Comparison of ENCODE assay signal across 11 mouse cellular contexts in the genomic region with DNA sequence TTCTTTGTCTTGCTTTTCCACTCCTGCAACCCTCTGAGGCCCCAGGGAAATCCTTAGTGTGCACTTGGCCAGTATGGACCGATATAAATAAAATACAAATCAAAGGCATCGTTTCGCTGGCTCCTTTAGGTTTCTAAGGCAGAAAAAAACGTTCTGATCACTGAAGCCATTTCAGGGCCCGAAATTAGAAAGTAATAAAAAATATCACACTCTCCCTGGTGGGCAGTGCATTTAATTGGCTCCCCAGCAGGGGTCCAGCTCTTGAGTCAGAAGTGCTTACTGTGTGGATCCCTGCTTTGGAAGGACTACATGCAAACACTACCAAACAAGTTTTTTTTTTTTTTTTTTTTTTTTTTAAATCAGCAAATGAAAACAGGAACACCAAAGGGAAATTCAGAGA.
A peak's percentile ranks its signal among the peaks of the same experiment; 100 is the strongest.
DNase-seq lines count a peak whose midpoint lies in the region; ATAC-seq and TF ChIP-seq lines count a peak whose summit lies in the region.
"Had no signal": no experiment of that assay in that cellular context is flagged by ENCODE, and none has a peak within 500 bp of the region (broad histone marks: within the 10 kb centered on the region; RNA-seq: fewer than 3 reads in every experiment).

No protein-coding gene starts in this region.

- no peak overlapping the region for H3K27ac ChIP-seq in hindbrain, embryonic 11.5 days (ENCODE audit: low read depth, low read length)
- no peak overlapping the region for H3K27ac ChIP-seq in hindbrain, embryonic 14.5 days
- no peak overlapping the region for H3K27ac ChIP-seq in forebrain, embryonic 13.5 days
- H3K27ac ChIP-seq in midbrain, embryonic 11.5 days (ENCODE audit: low read depth, low read length): 0 out of 2 replicates have a peak overlapping the region, but pooled peaks have one; percentile 4
- H3K27ac ChIP-seq: heart, adult 2 months; left cerebral cortex, adult 2 months had no signal

- no peak for TF ChIP-seq POLR2A in brain, embryonic 14.5 days (IDR thresholded peaks at IDR 0.05; ENCODE audit: borderline replicate concordance, extremely low read depth, insufficient read depth, insufficient read length, poor library complexity, severe bottlenecking)

- no peaks in the 10 kb centered on the region for H3K9me3 ChIP-seq in hindbrain, embryonic 11.5 days (ENCODE audit: control insufficient read depth, low read length)
- H3K9me3 ChIP-seq in hindbrain, embryonic 14.5 days (ENCODE audit: control insufficient read depth, low read length): no peaks in the 10 kb centered on the region
- no peaks in the 10 kb centered on the region for H3K9me3 ChIP-seq in forebrain, embryonic 13.5 days (replicated peaks)
- H3K9me3 ChIP-seq in midbrain, embryonic 11.5 days (ENCODE audit: control insufficient read depth, low read length): no peaks in the 10 kb centered on the region

- 15% methylated on average over 5 of the region's 5 CpGs for WGBS in hindbrain, embryonic 11.5 days
- WGBS in hindbrain, embryonic 14.5 days: 10% methylated on average over 5 of the region's 5 CpGs
- 1% methylated on average over 5 of the region's 5 CpGs for WGBS in forebrain, embryonic 13.5 days
- WGBS in midbrain, embryonic 11.5 days: 7% methylated on average over 5 of the region's 5 CpGs

- no peak overlapping the region for H3K4me2 ChIP-seq in hindbrain, embryonic 11.5 days (replicated peaks; ENCODE audit: low read depth, low read length)
- no peak overlapping the region for H3K4me2 ChIP-seq in hindbrain, embryonic 14.5 days (replicated peaks)
- H3K4me2 ChIP-seq in forebrain, embryonic 13.5 days: peak overlapping the region; percentile 21
- peak overlapping the region; percentile 8; the same call in 1 of the 2 replicates for H3K4me2 ChIP-seq in midbrain, embryonic 11.5 days

- H3K9ac ChIP-seq in hindbrain, embryonic 11.5 days (ENCODE audit: low read depth, low read length): no peak overlapping the region
- H3K9ac ChIP-seq in hindbrain, embryonic 14.5 days: no peak overlapping the region
- H3K9ac ChIP-seq in forebrain, embryonic 13.5 days: no peak overlapping the region
- H3K9ac ChIP-seq in midbrain, embryonic 11.5 days (ENCODE audit: low read length): no peak overlapping the region
- H3K9ac ChIP-seq: lung, embryonic 14.5 days had no signal

- ATAC-seq in hindbrain, embryonic 11.5 days (ENCODE audit: low FRiP score): no peak
- ATAC-seq in hindbrain, embryonic 14.5 days (ENCODE audit: low FRiP score): no peak
- ATAC-seq in forebrain, embryonic 13.5 days: no peak
- ATAC-seq in midbrain, embryonic 11.5 days (ENCODE audit: low FRiP score): peak; percentile 66

- H3K36me3 ChIP-seq in hindbrain, embryonic 11.5 days (ENCODE audit: control insufficient read depth, insufficient read depth, low read length): no peaks in the 10 kb centered on the region
- no peaks in the 10 kb centered on the region for H3K36me3 ChIP-seq in hindbrain, embryonic 14.5 days (replicated peaks; ENCODE audit: control insufficient read depth, insufficient read depth)
- no peaks in the 10 kb centered on the region for H3K36me3 ChIP-seq in forebrain, embryonic 13.5 days (ENCODE audit: poor library complexity, severe bottlenecking)
- H3K36me3 ChIP-seq in midbrain, embryonic 11.5 days (ENCODE audit: control insufficient read depth, insufficient read depth, low read length): no peaks in the 10 kb centered on the region

- 0 out of 2 replicates have a peak, but pooled peaks have one; percentile 14 for TF ChIP-seq CTCF in brain, embryonic 14.5 days (IDR thresholded peaks at IDR 0.05; ENCODE audit: borderline replicate concordance, extremely low read depth, insufficient read depth, insufficient read length)

- H3K4me1 ChIP-seq in hindbrain, embryonic 11.5 days (replicated peaks; ENCODE audit: control insufficient read depth, insufficient read depth, low read length): peaks cover 2% of the 10 kb centered on the region; the same call in 1 of the 2 replicates
- peaks cover 7% of the 10 kb centered on the region for H3K4me1 ChIP-seq in hindbrain, embryonic 14.5 days (replicated peaks; ENCODE audit: control insufficient read depth, insufficient read depth, low read length)
- peaks cover 33% of the 10 kb centered on the region for H3K4me1 ChIP-seq in forebrain, embryonic 13.5 days
- peaks cover 27% of the 10 kb centered on the region for H3K4me1 ChIP-seq in midbrain, embryonic 11.5 days (ENCODE audit: control insufficient read depth, insufficient read depth, low read length)

- no peak overlapping the region for H3K4me3 ChIP-seq in hindbrain, embryonic 11.5 days (ENCODE audit: low read depth, low read length)
- H3K4me3 ChIP-seq in hindbrain, embryonic 14.5 days (replicated peaks; ENCODE audit: low read length): no peak overlapping the region
- H3K4me3 ChIP-seq in forebrain, embryonic 13.5 days: no peak overlapping the region
- H3K4me3 ChIP-seq in midbrain, embryonic 11.5 days (ENCODE audit: low read depth, low read length): no peak overlapping the region
- H3K4me3 ChIP-seq: heart, adult 2 months; left cerebral cortex, adult 2 months had no signal

- peak; percentile 42 for DNase-seq in hindbrain, embryonic 11.5 days (ENCODE audit: low spot score)
- DNase-seq in hindbrain, embryonic 14.5 days (ENCODE audit: low spot score): no peak
- DNase-seq in brain, embryonic 14.5 days (ENCODE audit: low read depth): peak; percentile 72
- DNase-seq in midbrain, embryonic 11.5 days (ENCODE audit: low spot score, missing footprints): peak; percentile 93
- no peak for DNase-seq in spleen, adult 12 weeks (ENCODE audit: low spot score)
- no peak for DNase-seq in gastrocnemius, postnatal 4 days (ENCODE audit: low spot score in 2 of 2)
- no peak for DNase-seq in frontal cortex, postnatal 14 days (ENCODE audit: low spot score in 2 of 2)

- H3K27me3 ChIP-seq in hindbrain, embryonic 11.5 days (ENCODE audit: control insufficient read depth, insufficient read depth, low read length): peaks cover 5% of the 10 kb centered on the region; the same call in 1 of the 2 replicates
- H3K27me3 ChIP-seq in hindbrain, embryonic 14.5 days (ENCODE audit: control insufficient read depth, insufficient read depth, low read length): peaks cover 33% of the 10 kb centered on the region
- peaks cover 53% of the 10 kb centered on the region for H3K27me3 ChIP-seq in forebrain, embryonic 13.5 days
- H3K27me3 ChIP-seq in midbrain, embryonic 11.5 days (ENCODE audit: control insufficient read depth, insufficient read depth, low read length): no peaks in the 10 kb centered on the region; the same call in 1 of the 2 replicates

Comparison
In these comparisons a context has a peak if more than half of its experiments do, and no peak if none do; other contexts are left out.
1. DNase-seq: peak in hindbrain, embryonic 11.5 days (single experiment), brain, embryonic 14.5 days (single experiment) and midbrain, embryonic 11.5 days (single experiment); none in hindbrain, embryonic 14.5 days (single experiment), spleen, adult 12 weeks (single experiment), gastrocnemius, postnatal 4 days (0 of 2) and frontal cortex, postnatal 14 days (0 of 2).
2. H3K4me2 ChIP-seq: peak in forebrain, embryonic 13.5 days (single experiment) and midbrain, embryonic 11.5 days (single experiment); none in hindbrain, embryonic 11.5 days (single experiment) and hindbrain, embryonic 14.5 days (single experiment).